Mouse (Mus musculus) MEL (cell line): ENCODE results near the gene Dgcr2. TPM values are rescaled to one million over a fixed set of nuclear protein-coding genes. Genes with fewer than 3 reads are reported as not detected.

Experiments used
- DNase-seq: peaks from one replicate; pipeline ENCODE4 v3.0.0; 2011; ENCODE audit warnings: low read depth, low spot score
- H3K27ac ChIP-seq: 2 replicates; pipeline ENCODE4 v1.5.1; 2012; ENCODE audit warnings: low read depth, mild to moderate bottlenecking, control low read depth, low read length, moderate library complexity; ENCODE audit not compliant: control insufficient read depth
- H3K27me3 ChIP-seq, 2 experiments: fragments of 150-350 bp in 1 of 2; sonication (generic) in 1 of 2; 2 replicates each; pipeline ENCODE4 v1.6.1; 2012; ENCODE audit warnings: low read length in 2 of 2, mild to moderate bottlenecking in 2 of 2, improper control_type of control experiment in 1 of 2, moderate library complexity in 1 of 2; ENCODE audit not compliant: insufficient read depth in 2 of 2, control insufficient read depth in 1 of 2
- H3K36me3 ChIP-seq, 2 experiments: 2 replicates each; pipeline ENCODE4 v1.6.1; 2012 to 2014; ENCODE audit warnings: low read length in 2 of 2, improper control_type of control experiment in 1 of 2, inconsistent platforms in 1 of 2, mild to moderate bottlenecking in 1 of 2; ENCODE audit not compliant: insufficient read depth in 2 of 2, control insufficient read depth in 1 of 2
- H3K4me1 ChIP-seq, 2 experiments: fragments of 150-350 bp in 1 of 2; sonication (generic) in 1 of 2; 2 replicates each; pipeline ENCODE4 v1.6.1; 2012; ENCODE audit warnings: low read length in 2 of 2, improper control_type of control experiment in 1 of 2, mild to moderate bottlenecking in 1 of 2; ENCODE audit not compliant: insufficient read depth in 2 of 2, control insufficient read depth in 1 of 2
- H3K4me3 ChIP-seq, 2 experiments: fragments of 150-350 bp in 1 of 2; sonication (generic) in 1 of 2; 2 replicates each; pipeline ENCODE4 v1.5.1; 2012; ENCODE audit warnings: low read depth in 2 of 2, low read length in 2 of 2, mild to moderate bottlenecking in 2 of 2, moderate library complexity in 2 of 2, control low read depth in 1 of 2, improper control_type of control experiment in 1 of 2; ENCODE audit not compliant: control insufficient read depth in 1 of 2, insufficient read depth in 1 of 2
- H3K79me2 ChIP-seq: 2 replicates; pipeline ENCODE4 v1.6.1; 2012; ENCODE audit warnings: mild to moderate bottlenecking, low read length, moderate library complexity; ENCODE audit not compliant: control insufficient read depth, poor library complexity, insufficient read depth
- H3K9ac ChIP-seq: 2 replicates; pipeline ENCODE4 v1.6.1; 2012; ENCODE audit warnings: low read depth, mild to moderate bottlenecking, control low read depth, low read length, moderate library complexity; ENCODE audit not compliant: control insufficient read depth, poor library complexity, severe bottlenecking
- H3K9me3 ChIP-seq: fragments of 150-350 bp; sonication (generic); replicated peaks from 2 replicates; pipeline ENCODE4 v1.6.1; 2012; ENCODE audit warnings: mild to moderate bottlenecking, low read length, improper control_type of control experiment, moderate library complexity; ENCODE audit not compliant: insufficient read depth
- CHD2 ChIP-seq: IDR thresholded peaks from 2 replicates; pipeline ENCODE4 v1.6.1; 2011; ENCODE audit warnings: low read length, improper control_type of control experiment
- CTCF ChIP-seq, 3 experiments: IDR thresholded peaks in 2 of 3; conservative IDR thresholded peaks in 1 of 3; 2 replicates each; pipeline ENCODE4 v1.5.1; 2011 to 2012; ENCODE audit warnings: low read length in 3 of 3, low read depth in 2 of 3, mild to moderate bottlenecking in 2 of 3, improper control_type of control experiment in 1 of 3, inconsistent platforms in 1 of 3, mixed read lengths in 1 of 3, moderate library complexity in 1 of 3; ENCODE audit not compliant: control insufficient read depth in 1 of 3, insufficient read depth in 1 of 3, poor library complexity in 1 of 3, severe bottlenecking in 1 of 3
- E2F4 ChIP-seq: IDR thresholded peaks from 2 replicates; pipeline ENCODE4 v1.6.1; 2011; ENCODE audit warnings: low read depth, low read length, improper control_type of control experiment, borderline replicate concordance
- EP300 ChIP-seq, 2 experiments: IDR thresholded peaks; 2 replicates each; pipeline ENCODE4 v1.6.1; 2011; ENCODE audit warnings: improper control_type of control experiment in 2 of 2, low read length in 2 of 2, low read depth in 1 of 2, mild to moderate bottlenecking in 1 of 2
- ETS1 ChIP-seq: IDR thresholded peaks from 2 replicates; pipeline ENCODE4 v1.6.1; 2012; ENCODE audit warnings: low read depth, mild to moderate bottlenecking, inconsistent platforms, low read length, improper control_type of control experiment, moderate library complexity
- GABPA ChIP-seq: IDR thresholded peaks from 2 replicates; pipeline ENCODE4 v1.6.1; 2012; ENCODE audit warnings: low read depth, mild to moderate bottlenecking, inconsistent platforms, low read length, improper control_type of control experiment, moderate library complexity
- HCFC1 ChIP-seq: IDR thresholded peaks from 2 replicates; pipeline ENCODE4 v1.6.1; 2012; ENCODE audit warnings: low read depth, mild to moderate bottlenecking, inconsistent platforms, low read length, improper control_type of control experiment, moderate library complexity
- JUND ChIP-seq: IDR thresholded peaks from 2 replicates; pipeline ENCODE4 v1.6.1; 2011; ENCODE audit warnings: low read depth, mild to moderate bottlenecking, improper control_type of control experiment, low read length
- KAT2A ChIP-seq: conservative IDR thresholded peaks from 2 replicates; pipeline ENCODE4 v1.6.1; 2012; ENCODE audit warnings: low read depth, low read length, improper control_type of control experiment, inconsistent platforms
- MYB ChIP-seq: IDR thresholded peaks from 2 replicates; pipeline ENCODE4 v1.6.1; 2011; ENCODE audit warnings: mild to moderate bottlenecking, low read depth, low read length, improper control_type of control experiment
- POLR2A ChIP-seq, 2 experiments: IDR thresholded peaks; 2 replicates each; pipeline ENCODE4 v1.6.1; 2011 to 2012; ENCODE audit warnings: low read length in 2 of 2, mild to moderate bottlenecking in 2 of 2, control low read depth in 1 of 2, improper control_type of control experiment in 1 of 2, low read depth in 1 of 2, moderate library complexity in 1 of 2; ENCODE audit not compliant: control insufficient read depth in 1 of 2, insufficient read depth in 1 of 2, poor library complexity in 1 of 2
- POLR2AphosphoS5 ChIP-seq: IDR thresholded peaks from 2 replicates; pipeline ENCODE4 v1.6.1; 2012; ENCODE audit warnings: low read depth, borderline replicate concordance, mild to moderate bottlenecking, inconsistent platforms, low read length, moderate library complexity, mixed read lengths
- RCOR1 ChIP-seq: IDR thresholded peaks from 2 replicates; pipeline ENCODE4 v1.6.1; 2012; ENCODE audit warnings: low read depth, mild to moderate bottlenecking, inconsistent platforms, low read length, improper control_type of control experiment
- SIN3A ChIP-seq: IDR thresholded peaks from 2 replicates; pipeline ENCODE4 v1.6.1; 2012; ENCODE audit warnings: low read length, improper control_type of control experiment, inconsistent platforms
- TAL1 ChIP-seq: IDR thresholded peaks from 2 replicates; pipeline ENCODE4 v1.6.1; 2012; ENCODE audit warnings: mild to moderate bottlenecking, inconsistent platforms, low read length, moderate library complexity, mixed read lengths
- TBP ChIP-seq: IDR thresholded peaks from 2 replicates; pipeline ENCODE4 v1.8.0; 2011; ENCODE audit warnings: low read depth, low read length, improper control_type of control experiment
- TCF12 ChIP-seq: IDR thresholded peaks from 2 replicates; pipeline ENCODE4 v1.6.1; 2014; ENCODE audit warnings: low read depth, mild to moderate bottlenecking, inconsistent platforms, low read length, improper control_type of control experiment, moderate library complexity
- UBTF ChIP-seq: IDR thresholded peaks from 2 replicates; pipeline ENCODE4 v1.6.1; 2012; ENCODE audit warnings: low read depth, mild to moderate bottlenecking, inconsistent platforms, low read length, improper control_type of control experiment, moderate library complexity, borderline replicate concordance; ENCODE audit not compliant: insufficient read depth
- ZMIZ1 ChIP-seq: IDR thresholded peaks from 2 replicates; pipeline ENCODE4 v1.6.1; 2012; ENCODE audit warnings: low read depth, mild to moderate bottlenecking, inconsistent platforms, low read length, improper control_type of control experiment, moderate library complexity
- ZNF384 ChIP-seq: IDR thresholded peaks from 2 replicates; pipeline ENCODE4 v1.6.1; 2012; ENCODE audit warnings: low read depth, mild to moderate bottlenecking, inconsistent platforms, low read length, improper control_type of control experiment
- polyA plus RNA-seq, 2 experiments: library from polyadenylated mRNA; stranded (reverse) in 1 of 2; unstranded in 1 of 2; fragments of >175 nt in 1 of 2; fragments of >200 nt in 1 of 2; gene quantifications; 2 replicates each; pipeline versions ENCODE4 v1.2.1 to v1.2.4; 2012; ENCODE audit warnings: low replicate concordance in 2 of 2, low read depth in 1 of 2; ENCODE audit not compliant: insufficient read length in 2 of 2, insufficient read depth in 1 of 2, missing spikeins in 1 of 2
- total RNA-seq: library from RNA; depleted of rRNA; stranded (reverse); fragments of 300-350 nt; gene quantifications from 2 replicates; pipeline ENCODE4 v1.2.3, GENCODE M21; 2012

The Dgcr2 gene
- total and polyA plus RNA-seq, 3 experiments, result 37.1 to 53.7 TPM; not detected in 1

DNA sequence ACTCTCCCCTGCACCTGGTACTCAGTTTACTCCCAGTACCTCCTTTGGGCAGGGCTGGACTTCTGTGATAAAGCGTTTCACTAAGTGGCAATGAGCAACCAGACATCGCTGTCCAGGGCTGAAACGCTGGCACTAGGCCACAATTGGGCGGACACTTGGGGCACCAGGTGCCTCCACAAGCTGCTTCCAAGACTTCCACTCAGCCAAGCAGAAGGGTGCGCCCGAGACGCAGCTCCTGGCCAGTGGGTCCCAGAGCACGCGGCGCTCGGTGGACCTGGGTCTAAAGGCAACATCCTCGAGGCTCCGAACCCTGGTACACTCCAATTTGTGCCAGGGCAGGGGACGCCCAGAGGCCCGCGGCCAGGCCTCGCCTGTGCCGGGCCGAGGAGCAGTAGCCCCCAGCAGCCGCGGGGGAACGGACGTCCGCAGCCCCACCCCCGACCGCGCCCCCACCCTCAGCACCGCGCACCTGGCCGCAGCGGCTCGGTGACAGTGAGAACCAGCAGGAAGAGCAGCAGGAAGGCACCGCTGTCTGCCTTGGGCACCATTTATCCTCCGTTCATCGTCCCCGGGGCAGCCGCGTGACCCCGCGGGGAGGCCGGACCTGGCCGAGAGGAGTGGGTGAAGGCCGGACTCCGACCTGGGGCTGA lies 7.3 kb downstream of the Dgcr2 start:
- H3K79me2 ChIP-seq, result peaks cover 24% of the 10 kb centered on the region
- H3K9ac ChIP-seq, result peak overlapping the region; percentile 98
- peak overlapping the region; percentile 97 to 100 for H3K4me3 ChIP-seq
- no peaks in the 10 kb centered on the region for H3K27me3 ChIP-seq
- TF ChIP-seq TBP (0 out of 2 replicates have a peak, but pooled peaks have one; percentile 22), TCF12 (peak; percentile 44; the same call in 1 of the 2 replicates), TAL1 (peak; percentile 55), ZNF384 (no peak), E2F4 (no peak), EP300 (IDR thresholded peaks at IDR 0.05; ENCODE audit: low read depth in 1 of 2, low read length in 2 of 2) (no peak; a peak in 1 of 4 replicates), POLR2A (IDR thresholded peaks at IDR 0.05; ENCODE audit: control insufficient read depth in 1 of 2, insufficient read depth in 1 of 2, low read depth in 1 of 2, low read length in 2 of 2, poor library complexity in 1 of 2) (no peak), SIN3A (peak; percentile 55), GABPA (no peak), HCFC1 (no peak), UBTF (0 out of 2 replicates have a peak, but pooled peaks have one; percentile 33)
- H3K4me1 ChIP-seq, result peaks cover 6 to 18% of the 10 kb centered on the region in 2 experiments
- DNase-seq, result peak; percentile 65
- H3K36me3 ChIP-seq, result peaks cover 0 to 15% of the 10 kb centered on the region in 2 experiments; a peak in 3 of 4 replicates
- no peaks in the 10 kb centered on the region for H3K9me3 ChIP-seq
- H3K27ac ChIP-seq, result peak overlapping the region; percentile 59

- Histone ChIP-seq H3K79me2 (peaks cover 31% of the 10 kb centered on the region), H3K36me3 (peaks cover 0 to 15% of the 10 kb centered on the region in 2 experiments; a peak in 3 of 4 replicates), H3K27ac (no peak overlapping the region), H3K9ac (peak overlapping the region; percentile 98), H3K4me3 (peak overlapping the region; percentile 97 to 100), H3K9me3 (no peaks in the 10 kb centered on the region), H3K27me3 (no peaks in the 10 kb centered on the region), H3K4me1 (peaks cover 6 to 18% of the 10 kb centered on the region in 2 experiments)
- peak; percentile 19 for DNase-seq
- TF ChIP-seq EP300 (IDR thresholded peaks at IDR 0.05; ENCODE audit: low read depth in 1 of 2, low read length in 2 of 2) (no peak), POLR2AphosphoS5 (no peak), KAT2A (no peak), MYB (no peak), ETS1 (no peak), ZNF384 (no peak), TCF12 (no peak), JUND (no peak), TBP (no peak), CHD2 (no peak), CTCF (IDR thresholded peaks at IDR 0.05 in 2 of 3, conservative IDR thresholded peaks at IDR 0.05 in 1 of 3; ENCODE audit: control insufficient read depth in 1 of 3, insufficient read depth in 1 of 3, low read depth in 2 of 3, low read length in 3 of 3, poor library complexity in 1 of 3, severe bottlenecking in 1 of 3) (no peak), RCOR1 (no peak), ZMIZ1 (no peak)
These were observed 8.0 kb downstream of the Dgcr2 start for GRCm38 (mm10) chr16:17890342-17890727.
